Mouse (Mus musculus) MEL (cell line): ENCODE results near the gene Tm2d3. TPM values are rescaled to one million over a fixed set of nuclear protein-coding genes. Genes with fewer than 3 reads are reported as not detected.

Experiments used
- DNase-seq: peaks from one replicate; pipeline ENCODE4 v3.0.0; 2011; ENCODE audit warnings: low read depth, low spot score
- H3K27ac ChIP-seq: 2 replicates; pipeline ENCODE4 v1.5.1; 2012; ENCODE audit warnings: low read depth, mild to moderate bottlenecking, control low read depth, low read length, moderate library complexity; ENCODE audit not compliant: control insufficient read depth
- H3K27me3 ChIP-seq, 2 experiments: fragments of 150-350 bp in 1 of 2; sonication (generic) in 1 of 2; 2 replicates each; pipeline ENCODE4 v1.6.1; 2012; ENCODE audit warnings: low read length in 2 of 2, mild to moderate bottlenecking in 2 of 2, improper control_type of control experiment in 1 of 2, moderate library complexity in 1 of 2; ENCODE audit not compliant: insufficient read depth in 2 of 2, control insufficient read depth in 1 of 2
- H3K36me3 ChIP-seq, 2 experiments: 2 replicates each; pipeline ENCODE4 v1.6.1; 2012 to 2014; ENCODE audit warnings: low read length in 2 of 2, improper control_type of control experiment in 1 of 2, inconsistent platforms in 1 of 2, mild to moderate bottlenecking in 1 of 2; ENCODE audit not compliant: insufficient read depth in 2 of 2, control insufficient read depth in 1 of 2
- H3K4me1 ChIP-seq, 2 experiments: fragments of 150-350 bp in 1 of 2; sonication (generic) in 1 of 2; 2 replicates each; pipeline ENCODE4 v1.6.1; 2012; ENCODE audit warnings: low read length in 2 of 2, improper control_type of control experiment in 1 of 2, mild to moderate bottlenecking in 1 of 2; ENCODE audit not compliant: insufficient read depth in 2 of 2, control insufficient read depth in 1 of 2
- H3K4me3 ChIP-seq, 2 experiments: fragments of 150-350 bp in 1 of 2; sonication (generic) in 1 of 2; 2 replicates each; pipeline ENCODE4 v1.5.1; 2012; ENCODE audit warnings: low read depth in 2 of 2, low read length in 2 of 2, mild to moderate bottlenecking in 2 of 2, moderate library complexity in 2 of 2, control low read depth in 1 of 2, improper control_type of control experiment in 1 of 2; ENCODE audit not compliant: control insufficient read depth in 1 of 2, insufficient read depth in 1 of 2
- H3K79me2 ChIP-seq: 2 replicates; pipeline ENCODE4 v1.6.1; 2012; ENCODE audit warnings: mild to moderate bottlenecking, low read length, moderate library complexity; ENCODE audit not compliant: control insufficient read depth, poor library complexity, insufficient read depth
- H3K9ac ChIP-seq: 2 replicates; pipeline ENCODE4 v1.6.1; 2012; ENCODE audit warnings: low read depth, mild to moderate bottlenecking, control low read depth, low read length, moderate library complexity; ENCODE audit not compliant: control insufficient read depth, poor library complexity, severe bottlenecking
- H3K9me3 ChIP-seq: fragments of 150-350 bp; sonication (generic); replicated peaks from 2 replicates; pipeline ENCODE4 v1.6.1; 2012; ENCODE audit warnings: mild to moderate bottlenecking, low read length, improper control_type of control experiment, moderate library complexity; ENCODE audit not compliant: insufficient read depth
- BHLHE40 ChIP-seq: IDR thresholded peaks from 2 replicates; pipeline ENCODE4 v1.6.1; 2012; ENCODE audit warnings: low read depth, mild to moderate bottlenecking, inconsistent platforms, low read length, improper control_type of control experiment, borderline replicate concordance
- CHD1 ChIP-seq: IDR thresholded peaks from 2 replicates; pipeline ENCODE4 v1.6.1; 2012; ENCODE audit warnings: low read depth, mild to moderate bottlenecking, inconsistent platforms, low read length, improper control_type of control experiment
- E2F4 ChIP-seq: IDR thresholded peaks from 2 replicates; pipeline ENCODE4 v1.6.1; 2011; ENCODE audit warnings: low read depth, low read length, improper control_type of control experiment, borderline replicate concordance
- ELF1 ChIP-seq: IDR thresholded peaks from 2 replicates; pipeline ENCODE4 v1.6.1; 2014; ENCODE audit warnings: low read depth, mild to moderate bottlenecking, inconsistent platforms, low read length, improper control_type of control experiment, moderate library complexity
- GABPA ChIP-seq: IDR thresholded peaks from 2 replicates; pipeline ENCODE4 v1.6.1; 2012; ENCODE audit warnings: low read depth, mild to moderate bottlenecking, inconsistent platforms, low read length, improper control_type of control experiment, moderate library complexity
- GATA1 ChIP-seq: IDR thresholded peaks from 2 replicates; pipeline ENCODE4 v1.6.1; 2011; ENCODE audit warnings: low read depth, low read length, improper control_type of control experiment
- JUND ChIP-seq: IDR thresholded peaks from 2 replicates; pipeline ENCODE4 v1.6.1; 2011; ENCODE audit warnings: low read depth, mild to moderate bottlenecking, improper control_type of control experiment, low read length
- NRF1 ChIP-seq: IDR thresholded peaks from 2 replicates; pipeline ENCODE4 v1.6.1; 2014; ENCODE audit warnings: low read depth, mild to moderate bottlenecking, inconsistent platforms, low read length, improper control_type of control experiment, moderate library complexity; ENCODE audit not compliant: poor library complexity, insufficient read depth, severe bottlenecking
- POLR2A ChIP-seq, 2 experiments: IDR thresholded peaks; 2 replicates each; pipeline ENCODE4 v1.6.1; 2011 to 2012; ENCODE audit warnings: low read length in 2 of 2, mild to moderate bottlenecking in 2 of 2, control low read depth in 1 of 2, improper control_type of control experiment in 1 of 2, low read depth in 1 of 2, moderate library complexity in 1 of 2; ENCODE audit not compliant: control insufficient read depth in 1 of 2, insufficient read depth in 1 of 2, poor library complexity in 1 of 2
- POLR2AphosphoS2 ChIP-seq: IDR thresholded peaks from 2 replicates; pipeline ENCODE4 v1.6.1; 2011; ENCODE audit warnings: low read length, improper control_type of control experiment
- RAD21 ChIP-seq: IDR thresholded peaks from 2 replicates; pipeline ENCODE4 v1.6.1; 2011; ENCODE audit warnings: mild to moderate bottlenecking, low read depth, low read length, improper control_type of control experiment
- SMC3 ChIP-seq: IDR thresholded peaks from 2 replicates; pipeline ENCODE4 v1.6.1; 2011; ENCODE audit warnings: low read depth, low read length, improper control_type of control experiment
- UBTF ChIP-seq: IDR thresholded peaks from 2 replicates; pipeline ENCODE4 v1.6.1; 2012; ENCODE audit warnings: low read depth, mild to moderate bottlenecking, inconsistent platforms, low read length, improper control_type of control experiment, moderate library complexity, borderline replicate concordance; ENCODE audit not compliant: insufficient read depth
- USF1 ChIP-seq: IDR thresholded peaks from 2 replicates; pipeline ENCODE4 v1.6.1; 2014; ENCODE audit warnings: low read depth, mild to moderate bottlenecking, inconsistent platforms, low read length, improper control_type of control experiment, moderate library complexity
- USF2 ChIP-seq, 2 experiments: IDR thresholded peaks; 2 replicates each; pipeline ENCODE4 v1.6.1; 2011 to 2012; ENCODE audit warnings: improper control_type of control experiment in 2 of 2, low read length in 2 of 2, borderline replicate concordance in 1 of 2, inconsistent platforms in 1 of 2, low read depth in 1 of 2, mild to moderate bottlenecking in 1 of 2; ENCODE audit not compliant: insufficient read depth in 1 of 2
- ZKSCAN1 ChIP-seq: IDR thresholded peaks from 2 replicates; pipeline ENCODE4 v1.6.1; 2012; ENCODE audit warnings: low read depth, mild to moderate bottlenecking, inconsistent platforms, low read length, improper control_type of control experiment, moderate library complexity
- ZMIZ1 ChIP-seq: IDR thresholded peaks from 2 replicates; pipeline ENCODE4 v1.6.1; 2012; ENCODE audit warnings: low read depth, mild to moderate bottlenecking, inconsistent platforms, low read length, improper control_type of control experiment, moderate library complexity
- ZNF384 ChIP-seq: IDR thresholded peaks from 2 replicates; pipeline ENCODE4 v1.6.1; 2012; ENCODE audit warnings: low read depth, mild to moderate bottlenecking, inconsistent platforms, low read length, improper control_type of control experiment
- polyA plus RNA-seq, 2 experiments: library from polyadenylated mRNA; stranded (reverse) in 1 of 2; unstranded in 1 of 2; fragments of >175 nt in 1 of 2; fragments of >200 nt in 1 of 2; gene quantifications; 2 replicates each; pipeline versions ENCODE4 v1.2.1 to v1.2.4; 2012; ENCODE audit warnings: low replicate concordance in 2 of 2, low read depth in 1 of 2; ENCODE audit not compliant: insufficient read length in 2 of 2, insufficient read depth in 1 of 2, missing spikeins in 1 of 2
- total RNA-seq: library from RNA; depleted of rRNA; stranded (reverse); fragments of 300-350 nt; gene quantifications from 2 replicates; pipeline ENCODE4 v1.2.3, GENCODE M21; 2012

Gene Tm2d3
- total and polyA plus RNA-seq, 3 experiments = 50.3 to 52.0 TPM; not detected in 1

GRCm38 (mm10) chr7:65657490-65658120 is 33.4 kb upstream of the Tm2d3 start:
- H3K27ac ChIP-seq = no peak overlapping the region
- DNase-seq = no peak
- no peak overlapping the region for H3K4me3 ChIP-seq
- H3K9me3 ChIP-seq = no peaks in the 10 kb centered on the region
- H3K9ac ChIP-seq = no peak overlapping the region
- no peak for TF ChIP-seq ZKSCAN1
- TF ChIP-seq USF2 (IDR thresholded peaks at IDR 0.05; ENCODE audit: borderline replicate concordance in 1 of 2, insufficient read depth in 1 of 2, low read depth in 1 of 2, low read length in 2 of 2) = no peak
- TF ChIP-seq GABPA = no peak
- TF ChIP-seq BHLHE40 = no peak
- no peak for TF ChIP-seq ELF1
- no peak for TF ChIP-seq ZNF384
- TF ChIP-seq UBTF = no peak
- TF ChIP-seq E2F4 = no peak
- TF ChIP-seq ZMIZ1 = no peak
- no peak for TF ChIP-seq GATA1
- TF ChIP-seq SMC3 = no peak
- no peak for TF ChIP-seq RAD21
- H3K36me3 ChIP-seq = peaks cover 0 to 10% of the 10 kb centered on the region in 2 experiments; a peak in 2 of 4 replicates
- H3K4me1 ChIP-seq = no peaks in the 10 kb centered on the region
- no peaks in the 10 kb centered on the region for H3K27me3 ChIP-seq
- no peaks in the 10 kb centered on the region for H3K79me2 ChIP-seq

- no peak overlapping the region for H3K9ac ChIP-seq
- H3K79me2 ChIP-seq = no peaks in the 10 kb centered on the region
- H3K4me1 ChIP-seq = no peaks in the 10 kb centered on the region
- no peak for DNase-seq
- no peak for TF ChIP-seq UBTF
- no peak for TF ChIP-seq POLR2A (IDR thresholded peaks at IDR 0.05; ENCODE audit: control insufficient read depth in 1 of 2, insufficient read depth in 1 of 2, low read depth in 1 of 2, low read length in 2 of 2, poor library complexity in 1 of 2)
- TF ChIP-seq CHD1 = no peak
- TF ChIP-seq JUND = no peak
- TF ChIP-seq USF1 = no peak
- TF ChIP-seq NRF1 = no peak
- TF ChIP-seq GATA1 = no peak
- no peak for TF ChIP-seq POLR2AphosphoS2
- H3K36me3 ChIP-seq = peaks cover 0 to 11% of the 10 kb centered on the region in 2 experiments; a peak in 2 of 4 replicates
- no peak overlapping the region for H3K4me3 ChIP-seq
- H3K27ac ChIP-seq = no peak overlapping the region
- H3K9me3 ChIP-seq = no peaks in the 10 kb centered on the region
- H3K27me3 ChIP-seq = no peaks in the 10 kb centered on the region
These were observed 27.7 kb upstream of the Tm2d3 start for GRCm38 (mm10) chr7:65663225-65663790.
